Mouse (Mus musculus) embryonic facial prominence, embryonic 13.5 days (tissue): ENCODE measurements around the gene Tgtp2. TPM values are rescaled to one million over a fixed set of nuclear protein-coding genes. Genes with fewer than 3 reads are reported as not detected.
"Not testable (repeated sequence)": the region's sequence is repeated elsewhere in the genome, so short reads cannot be mapped to it uniquely, and the experiment has no call there.

Experiments used
- ATAC-seq: fragments of 200-750 bp; cut with Nextera tagmentation; 2 replicates; pipeline ENCODE4 v1.8.0; 2017; ENCODE audit warnings: low read depth; ENCODE audit not compliant: insufficient number of reproducible peaks, insufficient read depth, low FRiP score, low TSS enrichment
- H3K27ac ChIP-seq: fragments of 300-500 bp; sonication (generic); 2 replicates; pipeline ENCODE4 v1.5.1; 2015; ENCODE audit warnings: moderate library complexity, mild to moderate bottlenecking, inconsistent platforms
- H3K27me3 ChIP-seq: fragments of 300-500 bp; sonication (generic); 2 replicates; pipeline ENCODE4 v1.6.1; 2015; ENCODE audit warnings: mild to moderate bottlenecking, inconsistent platforms
- H3K36me3 ChIP-seq: fragments of 300-500 bp; sonication (generic); 2 replicates; pipeline ENCODE4 v1.6.1; 2015; ENCODE audit warnings: mild to moderate bottlenecking, inconsistent platforms
- H3K4me1 ChIP-seq: fragments of 300-500 bp; sonication (generic); 2 replicates; pipeline ENCODE4 v1.6.1; 2015; ENCODE audit warnings: inconsistent platforms
- H3K4me2 ChIP-seq: fragments of 300-500 bp; sonication (generic); 2 replicates; pipeline ENCODE4 v1.6.1; 2015; ENCODE audit warnings: moderate library complexity, mild to moderate bottlenecking, inconsistent platforms
- H3K4me3 ChIP-seq: fragments of 300-500 bp; sonication (generic); 2 replicates; pipeline ENCODE4 v1.5.1; 2015; ENCODE audit warnings: mild to moderate bottlenecking, inconsistent platforms
- H3K9ac ChIP-seq: fragments of 300-500 bp; sonication (generic); 2 replicates; pipeline ENCODE4 v1.6.1; 2015; ENCODE audit warnings: mild to moderate bottlenecking, inconsistent platforms
- H3K9me3 ChIP-seq: fragments of 300-500 bp; sonication (generic); 2 replicates; pipeline ENCODE4 v1.6.1; 2016; ENCODE audit warnings: inconsistent platforms
- WGBS: fragments of 180-500 bp; shearing (Covaris S2); methylation state at CpG from one replicate; pipeline ENCODE4 v1.1.7; 2015; ENCODE audit warnings: mixed read lengths; 5-methylcytosine and 5-hydroxymethylcytosine counted together
- polyA plus RNA-seq: library from polyadenylated mRNA; unstranded; fragments of >200 nt; fragmentation: Nextera tagmentation; extraction: Ambion mirVana; gene quantifications from 2 replicates; pipeline ENCODE4 v1.2.1, GENCODE M21; 2015

Gene Tgtp2
- polyA plus RNA-seq, 1 experiment from 2014 or later = 0.11 TPM

DNA sequence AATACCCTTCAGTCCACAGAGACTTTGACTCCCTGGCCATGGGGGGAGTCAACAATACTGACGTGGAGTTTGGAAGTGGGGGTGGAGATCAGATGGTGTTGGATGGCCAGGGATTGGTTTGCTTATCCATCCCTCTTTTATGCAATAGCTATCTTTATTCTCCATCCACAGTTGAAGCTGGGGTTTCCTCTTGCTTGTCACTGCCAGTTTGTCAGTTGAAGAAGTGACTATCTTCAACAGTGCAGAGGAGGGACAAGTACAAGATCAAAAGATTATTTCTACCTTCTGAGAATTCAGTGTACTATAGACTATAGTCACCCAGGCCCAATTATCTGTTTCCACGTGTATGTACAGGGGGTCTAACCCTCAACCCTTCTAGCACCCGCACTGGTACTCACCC lies 19.8 kb upstream of the Tgtp2 start:
- 69% methylated on average over 3 of the region's 3 CpGs for WGBS
- Histone ChIP-seq H3K4me3 (no peak overlapping the region), H3K27ac (no peak overlapping the region), H3K27me3 (no peaks in the 10 kb centered on the region), H3K36me3 (no peaks in the 10 kb centered on the region), H3K9ac (no peak overlapping the region), H3K4me1 (peaks cover 9% of the 10 kb centered on the region), H3K4me2 (no peak overlapping the region), H3K9me3 (no peaks in the 10 kb centered on the region)
- no peak for ATAC-seq

- Histone ChIP-seq H3K27ac (no peak overlapping the region), H3K9ac (no peak overlapping the region), H3K4me1 (peaks cover 5% of the 10 kb centered on the region), H3K4me2 (no peak overlapping the region), H3K36me3 (no peaks in the 10 kb centered on the region), H3K27me3 (no peaks in the 10 kb centered on the region), H3K4me3 (no peak overlapping the region), H3K9me3 (no peaks in the 10 kb centered on the region)
- WGBS = 89% methylated on average over 1 of the region's 1 CpGs
- no peak for ATAC-seq
Measured at GRCm38 (mm10) chr11:49083146-49083545, 19.1 kb upstream of the Tgtp2 start.

DNA sequence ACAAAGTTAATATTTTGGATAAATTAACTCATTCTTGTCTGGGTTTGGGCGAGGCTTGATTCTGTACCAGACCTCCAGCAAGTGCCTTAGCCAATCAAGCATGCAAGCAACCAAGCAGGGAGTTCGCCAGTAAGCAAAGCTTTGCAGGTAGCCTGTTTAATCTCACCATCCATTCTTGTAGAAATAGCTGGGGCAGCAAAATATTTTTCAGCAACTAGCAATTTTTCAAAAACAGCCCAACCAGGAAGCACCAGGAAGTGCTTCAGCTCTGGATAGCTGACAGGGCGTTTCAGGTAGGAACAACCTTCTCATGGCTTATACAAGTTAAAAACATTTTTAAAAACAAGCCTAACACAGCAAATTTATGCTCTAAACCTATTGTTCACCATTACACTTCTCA lies 17.9 kb upstream of the Tgtp2 start:
- Histone ChIP-seq H3K9me3 (no peaks in the 10 kb centered on the region), H3K27ac (no peak overlapping the region), H3K9ac (no peak overlapping the region), H3K4me2 (no peak overlapping the region), H3K27me3 (no peaks in the 10 kb centered on the region), H3K4me1 (no peaks in the 10 kb centered on the region), H3K4me3 (no peak overlapping the region), H3K36me3 (no peaks in the 10 kb centered on the region)
- WGBS = 73% methylated on average over 3 of the region's 3 CpGs
- ATAC-seq = no peak

- H3K4me3 ChIP-seq = no peak overlapping the region
- H3K27ac ChIP-seq = no peak overlapping the region
- no peak overlapping the region for H3K4me2 ChIP-seq
- no peaks in the 10 kb centered on the region for H3K27me3 ChIP-seq
- WGBS = 82% methylated on average over 4 of the region's 4 CpGs
- no peaks in the 10 kb centered on the region for H3K9me3 ChIP-seq
- H3K4me1 ChIP-seq = no peaks in the 10 kb centered on the region
- H3K36me3 ChIP-seq = no peaks in the 10 kb centered on the region
- no peak for ATAC-seq
- H3K9ac ChIP-seq = no peak overlapping the region
Measured at GRCm38 (mm10) chr11:49081356-49081755, 17.4 kb upstream of the Tgtp2 start.

DNA sequence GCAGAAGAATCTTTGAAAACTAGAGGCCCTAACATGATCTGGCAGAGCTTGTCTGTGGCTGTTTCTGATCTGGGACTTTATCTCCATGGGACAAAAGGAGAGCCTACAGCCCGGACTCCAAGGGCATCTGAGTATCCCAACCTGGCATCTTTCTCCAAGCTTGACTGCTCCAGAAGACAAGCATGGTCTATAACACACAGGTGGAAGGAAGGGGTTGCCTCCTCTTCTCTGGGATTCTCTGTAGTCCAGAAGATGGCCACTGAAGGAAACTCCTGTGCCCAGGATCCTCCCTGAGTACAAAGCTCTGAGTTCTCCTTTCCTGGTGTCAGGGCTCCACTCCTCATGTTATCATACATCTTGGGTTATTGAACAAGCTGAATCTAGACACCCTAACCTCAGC lies 16.6 kb upstream of the Tgtp2 start:
- Histone ChIP-seq H3K27me3 (no peaks in the 10 kb centered on the region), H3K9me3 (no peaks in the 10 kb centered on the region), H3K9ac (no peak overlapping the region), H3K4me2 (no peak overlapping the region), H3K4me3 (no peak overlapping the region), H3K27ac (no peak overlapping the region), H3K36me3 (no peaks in the 10 kb centered on the region), H3K4me1 (no peaks in the 10 kb centered on the region)
- no peak for ATAC-seq
- 84% methylated on average over 1 of the region's 1 CpGs for WGBS

DNA sequence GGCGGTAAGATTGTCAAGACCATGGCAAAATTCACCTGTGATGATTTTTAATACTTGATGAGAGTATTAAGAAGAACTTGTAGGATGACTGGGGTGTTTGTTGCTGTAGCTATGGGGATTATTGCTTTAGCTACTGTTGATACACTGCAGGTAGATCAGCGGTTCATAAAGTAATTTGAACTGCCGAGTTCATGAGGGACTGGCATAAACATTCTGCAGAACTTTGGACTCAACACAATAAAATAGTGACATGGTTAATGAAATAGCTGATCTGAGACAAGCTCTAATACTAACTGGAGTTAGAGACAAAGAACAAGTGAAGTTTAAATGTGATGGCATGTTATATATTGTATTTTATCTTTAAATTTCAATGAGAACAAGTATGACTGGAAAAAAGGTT lies 14.7 kb upstream of the Tgtp2 start:
- Histone ChIP-seq H3K4me3 (no peak overlapping the region), H3K36me3 (no peaks in the 10 kb centered on the region), H3K4me2 (no peak overlapping the region), H3K27me3 (no peaks in the 10 kb centered on the region), H3K9ac (no peak overlapping the region), H3K4me1 (no peaks in the 10 kb centered on the region), H3K27ac (no peak overlapping the region), H3K9me3 (no peaks in the 10 kb centered on the region)
- 83% methylated on average over 3 of the region's 3 CpGs for WGBS
- ATAC-seq = no peak

- no peak for ATAC-seq
- Histone ChIP-seq H3K9ac (no peak overlapping the region), H3K4me1 (no peaks in the 10 kb centered on the region), H3K27me3 (no peaks in the 10 kb centered on the region), H3K4me2 (no peak overlapping the region), H3K4me3 (no peak overlapping the region), H3K27ac (no peak overlapping the region), H3K36me3 (no peaks in the 10 kb centered on the region), H3K9me3 (no peaks in the 10 kb centered on the region)
- WGBS = 48% methylated on average over 1 of the region's 1 CpGs
Measured at GRCm38 (mm10) chr11:49077012-49077411, 13.0 kb upstream of the Tgtp2 start.

GRCm38 (mm10) chr11:49076001-49076757 lies 12.2 kb upstream of the Tgtp2 start, which contains the start of gene Ifi47:
Gene Ifi47 (plus strand): TSS chr11:49076587.
- H3K4me3 ChIP-seq, H3K9ac ChIP-seq, H3K36me3 ChIP-seq, H3K4me2 ChIP-seq, H3K27ac ChIP-seq, H3K9me3 ChIP-seq, ATAC-seq, H3K27me3 ChIP-seq, H3K4me1 ChIP-seq: not testable (repeated sequence)
- 60% methylated on average over 6 of the region's 6 CpGs for WGBS

DNA sequence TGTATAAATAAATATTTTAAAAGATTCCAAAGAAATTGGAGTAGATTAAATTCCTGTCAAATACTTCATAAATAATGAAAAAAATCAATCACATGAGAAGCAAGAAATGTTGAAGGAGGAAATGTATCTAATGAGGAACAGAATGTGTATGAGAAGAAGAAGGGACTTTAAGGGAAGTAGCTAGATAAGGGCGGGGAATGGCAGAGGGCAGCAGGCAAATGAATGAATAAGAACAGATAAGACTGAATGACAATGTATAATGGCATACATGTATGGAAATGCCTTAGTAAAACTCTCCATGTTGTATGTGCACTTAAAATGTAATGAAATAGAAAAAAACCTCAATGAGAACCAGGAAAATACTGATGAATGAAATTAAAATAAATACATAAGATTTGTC lies 4.4 kb upstream of the Tgtp2 start:
- Histone ChIP-seq H3K4me1 (no peaks in the 10 kb centered on the region), H3K4me3 (no peak overlapping the region), H3K27me3 (no peaks in the 10 kb centered on the region), H3K27ac (no peak overlapping the region), H3K9me3 (no peaks in the 10 kb centered on the region), H3K4me2 (no peak overlapping the region), H3K36me3 (no peaks in the 10 kb centered on the region), H3K9ac (no peak overlapping the region)
- no peak for ATAC-seq
- WGBS = 89% methylated on average over 1 of the region's 1 CpGs

- 71% methylated on average over 2 of the region's 2 CpGs for WGBS
- not testable (repeated sequence) for H3K4me3 ChIP-seq, H3K27ac ChIP-seq, H3K4me1 ChIP-seq, H3K36me3 ChIP-seq, H3K27me3 ChIP-seq, H3K4me2 ChIP-seq, H3K9me3 ChIP-seq, H3K9ac ChIP-seq, ATAC-seq
Measured at GRCm38 (mm10) chr11:49061865-49062264, 2.1 kb downstream of the Tgtp2 start.

GRCm38 (mm10) chr11:49060061-49060460 lies 3.9 kb downstream of the Tgtp2 start:
- H3K9me3 ChIP-seq, H3K9ac ChIP-seq, H3K4me2 ChIP-seq, H3K4me1 ChIP-seq, H3K36me3 ChIP-seq, H3K4me3 ChIP-seq, H3K27me3 ChIP-seq, ATAC-seq, H3K27ac ChIP-seq: not testable (repeated sequence)
- WGBS = 65% methylated on average over 2 of the region's 3 CpGs

GRCm38 (mm10) chr11:49051894-49052293 lies 12.1 kb downstream of the Tgtp2 start:
- H3K9me3 ChIP-seq, H3K4me1 ChIP-seq, H3K36me3 ChIP-seq, ATAC-seq, H3K27ac ChIP-seq, H3K27me3 ChIP-seq, H3K4me2 ChIP-seq, H3K4me3 ChIP-seq, H3K9ac ChIP-seq: not testable (repeated sequence)
- WGBS = no CpG with 5 or more reads among the region's 5 CpGs
